Mouse (Mus musculus): ENCODE results near the gene Plekhm2.

Gene Plekhm2

GRCm38 (mm10) chr4:141663122-141663931 lies 1.4 kb downstream of the Plekhm2 start:
- DNase-seq (ENCODE audit: inconsistent age in 2 of 2, low spot score in 1 of 2) = peak; percentile 70 to 90

GRCm38 (mm10) chr4:141660884-141661283 lies 3.8 kb downstream of the Plekhm2 start:
- DNase-seq (ENCODE audit: inconsistent age in 2 of 2, low spot score in 1 of 2) = no peak

- peak in 1 of 2 experiments; percentile 33 for DNase-seq (ENCODE audit: inconsistent age in 2 of 2, low spot score in 1 of 2)
Measured at GRCm38 (mm10) chr4:141659739-141660138, 5.0 kb downstream of the Plekhm2 start.

GRCm38 (mm10) chr4:141658846-141659484 lies 5.7 kb downstream of the Plekhm2 start:
- DNase-seq (ENCODE audit: inconsistent age in 2 of 2, low spot score in 1 of 2) = peak; percentile 88 to 91

- no peak for DNase-seq (ENCODE audit: inconsistent age in 2 of 2, low spot score in 1 of 2)
Measured at GRCm38 (mm10) chr4:141656932-141657331, 7.8 kb downstream of the Plekhm2 start.

- DNase-seq (ENCODE audit: inconsistent age in 2 of 2, low spot score in 1 of 2) = peak; percentile 72 to 89
Measured at GRCm38 (mm10) chr4:141655908-141656608, 8.6 kb downstream of the Plekhm2 start.

- DNase-seq (ENCODE audit: inconsistent age in 2 of 2, low spot score in 1 of 2) = peak in 1 of 2 experiments; percentile 30
Measured at GRCm38 (mm10) chr4:141654509-141654908, 10.2 kb downstream of the Plekhm2 start.

- no peak for DNase-seq (ENCODE audit: inconsistent age in 2 of 2, low spot score in 1 of 2)
Measured at GRCm38 (mm10) chr4:141653813-141654212, 10.9 kb downstream of the Plekhm2 start.

- DNase-seq (ENCODE audit: inconsistent age in 2 of 2, low spot score in 1 of 2) = no peak
Measured at GRCm38 (mm10) chr4:141653044-141653443, 11.7 kb downstream of the Plekhm2 start.

GRCm38 (mm10) chr4:141651944-141652343 lies 12.8 kb downstream of the Plekhm2 start:
- no peak for DNase-seq (ENCODE audit: inconsistent age in 2 of 2, low spot score in 1 of 2)

GRCm38 (mm10) chr4:141651286-141651685 lies 13.4 kb downstream of the Plekhm2 start:
- no peak for DNase-seq (ENCODE audit: inconsistent age in 2 of 2, low spot score in 1 of 2)

GRCm38 (mm10) chr4:141649244-141649643 lies 15.5 kb downstream of the Plekhm2 start:
- DNase-seq (ENCODE audit: inconsistent age in 2 of 2, low spot score in 1 of 2) = peak in 1 of 2 experiments; percentile 56

- DNase-seq (ENCODE audit: inconsistent age in 2 of 2, low spot score in 1 of 2) = no peak
Measured at GRCm38 (mm10) chr4:141648262-141648661, 16.4 kb downstream of the Plekhm2 start.

- DNase-seq (ENCODE audit: inconsistent age in 2 of 2, low spot score in 1 of 2) = peak in 1 of 2 experiments; percentile 65
Measured at GRCm38 (mm10) chr4:141647187-141647586, 17.5 kb downstream of the Plekhm2 start.

- DNase-seq (ENCODE audit: inconsistent age in 2 of 2, low spot score in 1 of 2) = no peak
Measured at GRCm38 (mm10) chr4:141645988-141646387, 18.7 kb downstream of the Plekhm2 start.

GRCm38 (mm10) chr4:141643118-141643855 lies 21.4 kb downstream of the Plekhm2 start:
- DNase-seq (ENCODE audit: inconsistent age in 2 of 2, low spot score in 1 of 2) = peak; percentile 72 to 85

GRCm38 (mm10) chr4:141641961-141642811 lies 22.5 kb downstream of the Plekhm2 start:
- DNase-seq (ENCODE audit: inconsistent age in 2 of 2, low spot score in 1 of 2) = peak; percentile 50 to 71

- DNase-seq (ENCODE audit: inconsistent age in 2 of 2, low spot score in 1 of 2) = peak; percentile 64 to 71
Measured at GRCm38 (mm10) chr4:141641353-141641771, 23.3 kb downstream of the Plekhm2 start.

- no peak for DNase-seq (ENCODE audit: inconsistent age in 2 of 2, low spot score in 1 of 2)
Measured at GRCm38 (mm10) chr4:141639474-141639873, 25.2 kb downstream of the Plekhm2 start.

- DNase-seq (ENCODE audit: inconsistent age in 2 of 2, low spot score in 1 of 2) = no peak
Measured at GRCm38 (mm10) chr4:141636693-141637092, 28.0 kb downstream of the Plekhm2 start.
